Mouse (Mus musculus) stomach, postnatal 0 days (tissue): Measurements from ENCODE around the gene Pip4k2c.

Experiments used
- CTCF ChIP-seq: IDR thresholded peaks from 2 replicates; pipeline ENCODE4 v1.5.1; 2016; ENCODE audit warnings: antibody characterized with exemption, low read depth, mild to moderate bottlenecking, moderate library complexity
- EP300 ChIP-seq: optimal IDR thresholded peaks from 2 replicates; pipeline ENCODE3; 2016; ENCODE audit warnings: antibody characterized with exemption

- TF ChIP-seq EP300, result no peak
- peak; percentile 3; the same call in 1 of the 2 replicates for TF ChIP-seq CTCF
These were observed 402 bp downstream of the Pip4k2c start for GRCm38 (mm10) chr10:127210961-127211405.
